Mouse (Mus musculus) small intestine, adult 10 weeks (tissue): ENCODE measurements around the gene 1700019N19Rik. TPM values are rescaled to one million over a fixed set of nuclear protein-coding genes. Genes with fewer than 3 reads are reported as not detected.

Experiments
- polyA plus RNA-seq: library from polyadenylated mRNA; stranded (reverse); fragments of 350-450 nt; fragmentation: Illumina TruSeq; extraction: RNeasy Lipid Tissue Mini Kit (QIAGEN cat#74804); gene quantifications from one replicate; pipeline ENCODE4 v1.2.3, GENCODE M21; 2014; ENCODE audit warnings: low replicate concordance

The 1700019N19Rik gene
- not detected for polyA plus RNA-seq

GRCm38 (mm10) chr19:58794284-58794683, at the start of gene 1700019N19Rik:
TSS of gene 1700019N19Rik (minus strand) at chr19:58794461.

DNA sequence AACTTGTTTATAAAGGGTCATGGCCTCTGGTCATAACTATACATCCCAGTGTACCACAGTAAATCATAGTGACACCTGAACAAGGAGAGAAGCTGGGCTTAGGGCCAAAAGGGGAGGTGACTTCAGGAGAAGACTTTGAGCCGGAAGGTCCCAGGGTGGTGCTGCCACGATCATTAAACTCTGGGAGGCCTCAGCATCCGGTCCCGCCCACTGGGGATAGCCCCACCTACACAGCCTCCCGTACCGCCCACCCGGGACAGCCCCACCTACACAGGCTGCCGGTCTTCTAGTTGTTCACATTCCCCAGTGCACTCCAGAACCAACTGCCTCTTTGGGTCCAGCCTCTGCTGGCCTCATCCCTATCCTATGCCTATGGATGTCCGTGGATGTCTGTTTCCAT, 34.8 kb downstream of the 1700019N19Rik start, which contains the start of gene Pnliprp2:
Pnliprp2 (plus strand) TSS at position 297 of the 400 bp plus-strand sequence.

Other genes starting within 250 kb of the 1700019N19Rik start
- 1,589 TPM for gene Pnlip, start 142.0 kb downstream of the 1700019N19Rik start, polyA plus RNA-seq
- gene Pnliprp1, start 65.6 kb downstream of the 1700019N19Rik start, polyA plus RNA-seq, result 272 TPM
- 124 TPM for gene Pnliprp2, start 34.7 kb downstream of the 1700019N19Rik start, polyA plus RNA-seq
- gene Eno4, start 149.0 kb upstream of the 1700019N19Rik start, polyA plus RNA-seq, result not detected
- gene Hspa12a, start 149.2 kb upstream of the 1700019N19Rik start, polyA plus RNA-seq, result 6.5 TPM